ENCODE assay signal across 8 mouse cellular contexts in the genomic region with DNA sequence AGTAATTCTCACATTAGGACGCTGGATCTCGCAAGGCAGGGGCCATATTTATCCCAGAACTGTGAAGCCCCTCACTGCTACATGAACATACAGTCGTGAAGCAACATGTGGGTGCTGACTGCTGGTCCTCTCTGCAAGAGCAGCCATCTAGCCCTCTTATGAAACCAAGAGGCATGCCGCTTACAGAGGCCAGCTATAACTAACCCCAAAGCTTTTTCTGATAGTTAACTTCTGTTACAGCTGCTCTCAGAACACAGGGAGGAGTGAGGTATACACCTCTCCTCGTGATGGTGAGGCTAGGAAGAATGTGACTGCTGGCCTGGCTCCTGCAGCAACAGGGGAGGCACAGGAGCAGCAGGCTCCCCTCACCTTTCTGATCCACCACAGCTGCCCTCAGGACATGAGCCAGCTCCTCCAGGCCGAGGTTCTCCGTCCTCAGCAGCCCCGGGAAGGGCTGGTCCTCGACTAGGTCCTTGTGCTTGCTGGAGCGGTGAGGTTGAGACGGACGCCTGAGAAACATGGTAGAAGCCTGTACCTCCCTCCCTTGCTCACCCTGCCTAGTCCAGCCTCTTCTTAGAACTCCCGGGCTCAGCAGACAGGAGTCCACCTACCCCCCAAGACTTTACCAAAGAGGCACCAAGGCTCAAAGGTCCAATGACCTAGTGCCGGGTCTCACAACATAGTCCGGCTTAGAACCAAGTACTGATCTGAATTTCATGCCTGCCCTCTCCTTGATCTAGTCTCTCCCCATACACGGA. TPM values are rescaled to one million over a fixed set of nuclear protein-coding genes. Genes with fewer than 3 reads are reported as not detected.
DNase-seq lines count a peak whose midpoint lies in the region; ATAC-seq lines count a peak whose summit lies in the region.

No protein-coding gene starts in this region.

- WGBS in forebrain, embryonic 13.5 days = 14% methylated on average over 16 of the region's 16 CpGs
- 14% methylated on average over 16 of the region's 16 CpGs for WGBS in limb, embryonic 12.5 days
- 16% methylated on average over 16 of the region's 16 CpGs for WGBS in neural tube, embryonic 12.5 days

- H3K36me3 ChIP-seq in forebrain, embryonic 13.5 days (ENCODE audit: poor library complexity, severe bottlenecking) = peaks cover 24% of the 10 kb centered on the region
- H3K36me3 ChIP-seq in limb, embryonic 12.5 days = peaks cover 29% of the 10 kb centered on the region
- peaks cover 23% of the 10 kb centered on the region; the same call in 1 of the 2 replicates for H3K36me3 ChIP-seq in neural tube, embryonic 12.5 days

- intact Hi-C loops in left cerebral cortex, postnatal 25 days (cut with DNase I) = no loop called here

- peak overlapping the region; percentile 73 for H3K9ac ChIP-seq in forebrain, embryonic 13.5 days
- H3K9ac ChIP-seq in limb, embryonic 12.5 days (replicated peaks) = peak overlapping the region; percentile 78
- peak overlapping the region; percentile 74 for H3K9ac ChIP-seq in neural tube, embryonic 12.5 days

- no peaks in the 10 kb centered on the region for H3K27me3 ChIP-seq in forebrain, embryonic 13.5 days
- H3K27me3 ChIP-seq in limb, embryonic 12.5 days = no peaks in the 10 kb centered on the region
- H3K27me3 ChIP-seq in neural tube, embryonic 12.5 days (replicated peaks) = no peaks in the 10 kb centered on the region

- DNase-seq in cerebellum, postnatal 36 days = peak; percentile 14 to 23
- DNase-seq in cerebellum, adult 11 months = no peak
- DNase-seq in ovary, postnatal 36 days (ENCODE audit: low spot score) = peak; percentile 43
- no peak for DNase-seq in ovary, adult 18-20 months (ENCODE audit: low spot score)
- no peak for DNase-seq in left cerebral cortex, postnatal 25 days (ENCODE audit: low spot score in 2 of 2)

- peak overlapping the region; percentile 58 for H3K4me3 ChIP-seq in forebrain, embryonic 13.5 days
- H3K4me3 ChIP-seq in limb, embryonic 12.5 days (replicated peaks) = peak overlapping the region; percentile 63
- H3K4me3 ChIP-seq in neural tube, embryonic 12.5 days = peak overlapping the region; percentile 55

- peak overlapping the region; percentile 74 for H3K4me2 ChIP-seq in forebrain, embryonic 13.5 days
- H3K4me2 ChIP-seq in limb, embryonic 12.5 days = peak overlapping the region; percentile 91
- peak overlapping the region; percentile 75 for H3K4me2 ChIP-seq in neural tube, embryonic 12.5 days (replicated peaks)

- H3K4me1 ChIP-seq in forebrain, embryonic 13.5 days = peaks cover 13% of the 10 kb centered on the region
- H3K4me1 ChIP-seq in limb, embryonic 12.5 days (replicated peaks) = peaks cover 17% of the 10 kb centered on the region
- peaks cover 17% of the 10 kb centered on the region for H3K4me1 ChIP-seq in neural tube, embryonic 12.5 days

- no peaks in the 10 kb centered on the region for H3K9me3 ChIP-seq in forebrain, embryonic 13.5 days (replicated peaks)
- H3K9me3 ChIP-seq in limb, embryonic 12.5 days = no peaks in the 10 kb centered on the region
- H3K9me3 ChIP-seq in neural tube, embryonic 12.5 days = no peaks in the 10 kb centered on the region

- ATAC-seq in forebrain, embryonic 13.5 days = peak; percentile 58
- peak; percentile 60; the same call in 1 of the 2 replicates for ATAC-seq in limb, embryonic 12.5 days (ENCODE audit: insufficient number of reproducible peaks, insufficient read depth, low FRiP score, low TSS enrichment, low read depth)
- ATAC-seq in neural tube, embryonic 12.5 days (ENCODE audit: low FRiP score, low read depth) = peak; percentile 74

- no peak overlapping the region for H3K27ac ChIP-seq in forebrain, embryonic 13.5 days
- H3K27ac ChIP-seq in limb, embryonic 12.5 days = peak overlapping the region; percentile 78
- H3K27ac ChIP-seq in neural tube, embryonic 12.5 days = no peak overlapping the region

RNA-seq across cellular contexts. Expression of a gene that starts 0.5 kb away (rescaled TPM):
- 20.8 and 24.4 TPM in 2 replicates for polyA plus RNA-seq in forebrain, embryonic 13.5 days (2015; fragmentation: Nextera tagmentation; extraction: Ambion mirVana)
- polyA plus RNA-seq in limb, embryonic 12.5 days (2016; fragmentation: Nextera tagmentation; extraction: Ambion mirVana) = 28.0 and 30.9 TPM in 2 replicates
- 18.7 and 29.3 TPM in 2 replicates for polyA plus RNA-seq in neural tube, embryonic 12.5 days (2016; fragmentation: Nextera tagmentation; extraction: Ambion mirVana)
- 10 to 100 TPM; 17.0 to 21.0 TPM for total RNA-seq in left cerebral cortex, postnatal 25 days (2021)

RNA-seq across cellular contexts. Expression of a gene that starts 16.9 kb away (rescaled TPM):
- polyA plus RNA-seq in forebrain, embryonic 13.5 days (2015; fragmentation: Nextera tagmentation; extraction: Ambion mirVana) = not detected in 2 replicates
- not detected in 2 replicates for polyA plus RNA-seq in limb, embryonic 12.5 days (2016; fragmentation: Nextera tagmentation; extraction: Ambion mirVana)
- polyA plus RNA-seq in neural tube, embryonic 12.5 days (2016; fragmentation: Nextera tagmentation; extraction: Ambion mirVana) = not detected in 2 replicates
- total RNA-seq in left cerebral cortex, postnatal 25 days (2021) = not detected

RNA-seq across cellular contexts. Expression of a gene that starts 23.7 kb away (rescaled TPM):
- polyA plus RNA-seq in forebrain, embryonic 13.5 days (2015; fragmentation: Nextera tagmentation; extraction: Ambion mirVana) = 86.0 and 92.1 TPM in 2 replicates
- polyA plus RNA-seq in limb, embryonic 12.5 days (2016; fragmentation: Nextera tagmentation; extraction: Ambion mirVana) = 75.2 and 77.0 TPM in 2 replicates
- polyA plus RNA-seq in neural tube, embryonic 12.5 days (2016; fragmentation: Nextera tagmentation; extraction: Ambion mirVana) = 78.0 and 81.3 TPM in 2 replicates
- total RNA-seq in left cerebral cortex, postnatal 25 days (2021) = 10 to 100 TPM; 40.9 to 47.4 TPM

RNA-seq across cellular contexts. Expression of a gene that starts 29.6 kb away (rescaled TPM):
- 6.7 and 7.6 TPM in 2 replicates for polyA plus RNA-seq in forebrain, embryonic 13.5 days (2015; fragmentation: Nextera tagmentation; extraction: Ambion mirVana)
- polyA plus RNA-seq in limb, embryonic 12.5 days (2016; fragmentation: Nextera tagmentation; extraction: Ambion mirVana) = 6.6 and 8.2 TPM in 2 replicates
- polyA plus RNA-seq in neural tube, embryonic 12.5 days (2016; fragmentation: Nextera tagmentation; extraction: Ambion mirVana) = 5.6 and 7.1 TPM in 2 replicates
- total RNA-seq in left cerebral cortex, postnatal 25 days (2021) = 10 to 100 TPM; 11.5 to 13.1 TPM

RNA-seq across cellular contexts. Expression of a gene that starts 39.7 kb away (rescaled TPM):
- polyA plus RNA-seq in forebrain, embryonic 13.5 days (2015; fragmentation: Nextera tagmentation; extraction: Ambion mirVana) = 0.05 TPM in 1 of 2 replicates, not detected in the other
- polyA plus RNA-seq in limb, embryonic 12.5 days (2016; fragmentation: Nextera tagmentation; extraction: Ambion mirVana) = 3.4 and 3.7 TPM in 2 replicates
- polyA plus RNA-seq in neural tube, embryonic 12.5 days (2016; fragmentation: Nextera tagmentation; extraction: Ambion mirVana) = 0.73 and 1.6 TPM in 2 replicates
- total RNA-seq in left cerebral cortex, postnatal 25 days (2021) = under 1 TPM; 0.34 to 0.66 TPM

Comparison
In these comparisons a context has a peak if more than half of its experiments do, and no peak if none do; other contexts are left out.
1. DNase-seq: peak in cerebellum, postnatal 36 days (2 of 2) and ovary, postnatal 36 days (single experiment); none in cerebellum, adult 11 months (single experiment), ovary, adult 18-20 months (single experiment) and left cerebral cortex, postnatal 25 days (0 of 2).
2. Peak in every context shown above with its lines, with median percentiles within 50 percentile points of each other: ATAC-seq, H3K4me2 ChIP-seq, H3K4me3 ChIP-seq and H3K9ac ChIP-seq.